Mouse (Mus musculus): ENCODE results near the gene Cd300lg. TPM values are rescaled to one million over a fixed set of nuclear protein-coding genes. Genes with fewer than 3 reads are reported as not detected.

Gene Cd300lg
- total RNA-seq (2021) = 10 to 100 TPM; 13.1 to 16.5 TPM
- long read RNA-seq, experiment 1, partial matches to known transcripts = 8 of 12 reads
- long read RNA-seq, experiment 1, other reads (novel, unspliced or antisense) = 2 of 12 reads
- long read RNA-seq, experiment 2, transcript Cd300lg-201 (7 exons, 2,353 nt) = major isoform, 5 of 11 reads
- long read RNA-seq, experiment 2, partial matches to known transcripts = 1 of 11 reads
- long read RNA-seq, experiment 2, other reads (novel, unspliced or antisense) = 4 of 11 reads

- DNase-seq = no peak
Measured at GRCm38 (mm10) chr11:102041350-102041949, at the start of gene Cd300lg. Cd300lg (plus strand) TSS chr11:102041509.

DNA sequence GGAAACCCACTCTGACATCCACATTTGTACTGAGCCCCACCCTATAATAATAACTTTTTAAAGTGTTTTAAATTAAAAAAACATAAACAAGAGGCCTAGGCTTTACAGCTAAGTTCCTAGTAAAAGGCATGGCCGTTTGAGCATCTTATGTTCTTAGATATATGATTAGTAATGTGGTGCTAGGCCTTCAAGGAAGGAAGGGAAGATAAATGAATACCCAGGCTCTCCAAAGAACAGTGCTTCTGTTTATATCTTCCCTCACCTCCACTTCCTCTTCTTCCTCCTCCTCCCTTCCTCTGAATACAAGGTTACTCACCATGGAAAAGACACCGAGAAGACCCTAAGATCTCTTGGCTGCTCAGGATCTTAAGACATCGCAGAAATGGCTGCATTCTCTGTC lies 49.5 kb upstream of the Cd300lg start:
- DNase-seq = no peak

DNA sequence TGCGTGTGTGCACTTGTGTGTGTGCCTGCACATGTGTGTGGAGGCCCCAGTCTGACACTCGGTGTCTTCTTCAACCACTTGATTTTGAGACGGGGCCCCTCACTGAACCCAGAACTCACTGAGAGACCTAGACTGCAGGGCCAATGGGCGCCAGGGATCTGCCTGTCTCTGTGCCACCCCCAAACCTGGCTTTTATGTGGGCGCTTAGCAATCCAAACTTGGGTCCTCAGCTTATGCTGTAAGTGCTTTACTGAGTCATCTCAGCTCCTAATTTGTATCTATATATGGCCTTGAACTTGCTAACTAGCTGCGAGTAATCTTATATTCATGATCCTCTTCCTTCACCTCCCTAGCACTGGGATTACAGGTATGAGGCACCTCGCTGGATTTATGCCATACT lies 48.9 kb upstream of the Cd300lg start:
- DNase-seq = no peak

GRCm38 (mm10) chr11:101994100-101994499 lies 47.2 kb upstream of the Cd300lg start:
- DNase-seq = no peak

GRCm38 (mm10) chr11:101995938-101996337 lies 45.4 kb upstream of the Cd300lg start:
- no peak for DNase-seq

DNA sequence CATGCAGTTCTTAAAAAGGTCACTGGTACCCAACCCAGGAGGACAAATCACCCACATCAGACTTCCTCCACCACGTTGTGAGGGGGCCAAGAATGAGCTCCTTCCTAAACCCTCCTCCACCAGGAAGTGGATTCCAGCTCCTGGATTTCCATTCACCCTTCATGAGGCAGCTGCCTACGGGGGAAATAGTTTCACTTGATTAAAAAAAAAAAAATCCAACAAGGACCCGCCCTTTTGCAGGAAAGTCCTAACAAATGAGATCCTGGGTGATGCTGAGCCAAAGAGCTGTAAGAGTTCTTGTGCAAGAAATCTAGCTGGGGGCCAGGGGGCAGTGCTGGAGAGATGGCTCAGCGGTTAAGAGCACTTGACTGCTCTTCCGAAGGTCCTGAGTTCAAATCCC lies 43.1 kb upstream of the Cd300lg start:
- DNase-seq = no peak

DNA sequence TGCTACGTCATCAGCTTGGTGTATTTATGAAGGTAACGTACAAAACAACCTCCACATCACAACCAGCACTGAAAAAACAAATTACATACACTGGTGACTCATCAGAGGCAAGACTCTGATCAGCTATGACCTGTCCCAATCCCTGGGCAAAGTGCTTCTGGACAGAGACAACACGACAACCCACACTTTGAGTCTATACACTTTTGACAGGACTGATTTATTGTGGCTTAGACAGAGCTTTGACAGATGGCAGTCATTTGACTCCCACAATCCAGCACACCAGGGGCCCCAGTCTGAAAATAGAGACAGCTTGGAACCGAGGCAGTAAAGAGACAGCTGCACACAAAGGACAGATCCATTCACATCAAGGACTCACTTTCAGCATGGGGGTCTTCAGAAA lies 41.8 kb upstream of the Cd300lg start:
- DNase-seq = peak; percentile 49

GRCm38 (mm10) chr11:102004251-102004650 lies 37.1 kb upstream of the Cd300lg start:
- no peak for DNase-seq

DNA sequence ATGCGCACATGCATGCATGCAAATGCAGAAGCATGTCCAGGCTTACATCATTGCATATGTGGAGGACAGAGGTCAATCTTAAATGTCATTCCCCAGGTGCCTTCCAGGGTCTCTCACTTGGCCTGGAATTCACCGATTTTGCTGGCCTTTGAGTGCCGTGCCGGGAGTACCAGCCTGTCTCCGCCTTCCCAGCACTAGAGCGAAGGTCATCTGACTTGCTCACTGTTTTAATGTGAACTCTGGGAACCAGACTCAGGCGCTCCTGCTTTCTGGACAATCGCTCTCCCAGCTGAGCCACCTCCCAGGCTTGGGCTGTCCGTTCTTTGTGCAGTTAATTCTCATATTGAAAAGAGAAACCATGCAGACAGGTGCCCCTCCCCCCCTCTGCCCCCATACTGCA lies 35.0 kb upstream of the Cd300lg start:
- DNase-seq = no peak

GRCm38 (mm10) chr11:102006688-102007087 lies 34.6 kb upstream of the Cd300lg start:
- DNase-seq = no peak

DNA sequence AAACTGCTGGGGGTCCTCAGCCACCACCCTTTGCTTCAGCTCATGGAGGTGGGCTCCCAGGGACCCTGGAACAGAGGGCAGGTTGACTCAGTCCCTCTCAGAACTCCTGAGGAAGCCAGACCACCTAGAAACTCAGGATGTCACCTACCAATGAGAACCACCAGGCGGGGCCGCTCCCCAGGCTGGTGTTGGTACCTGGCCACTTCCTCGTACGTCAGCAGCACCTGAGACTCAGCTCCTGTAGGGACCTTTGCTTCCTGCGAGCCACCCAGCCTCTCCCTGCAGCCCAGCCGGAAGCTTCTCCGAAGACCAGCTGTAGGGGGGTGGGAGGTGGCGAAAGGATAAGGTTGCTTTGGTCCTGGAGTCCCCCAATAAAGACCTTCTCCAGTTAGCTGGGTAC lies 32.9 kb upstream of the Cd300lg start:
- DNase-seq = no peak

- no peak for DNase-seq
Measured at GRCm38 (mm10) chr11:102008954-102009637, 32.2 kb upstream of the Cd300lg start.

GRCm38 (mm10) chr11:102010140-102010539 lies 31.2 kb upstream of the Cd300lg start:
- DNase-seq = no peak

DNA sequence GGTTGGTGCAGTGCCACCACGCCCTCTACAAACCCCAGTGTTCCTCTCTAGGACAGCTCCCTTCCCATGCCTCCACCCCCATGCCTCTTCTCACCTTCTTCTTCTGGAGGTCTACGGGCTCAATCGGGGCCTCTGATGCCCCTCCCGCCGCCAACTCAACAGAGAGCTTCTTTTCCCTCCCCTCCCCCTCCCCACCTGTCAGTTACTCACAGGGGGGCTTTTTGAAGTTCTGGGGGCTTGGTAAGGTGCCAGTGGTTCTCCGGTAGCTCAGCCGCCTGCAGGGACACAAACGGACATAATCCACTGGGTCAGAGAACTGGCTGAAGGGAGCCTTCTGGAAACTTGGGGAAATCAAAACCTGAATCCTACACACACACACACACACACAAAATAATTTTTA lies 29.8 kb upstream of the Cd300lg start:
- DNase-seq = no peak

DNA sequence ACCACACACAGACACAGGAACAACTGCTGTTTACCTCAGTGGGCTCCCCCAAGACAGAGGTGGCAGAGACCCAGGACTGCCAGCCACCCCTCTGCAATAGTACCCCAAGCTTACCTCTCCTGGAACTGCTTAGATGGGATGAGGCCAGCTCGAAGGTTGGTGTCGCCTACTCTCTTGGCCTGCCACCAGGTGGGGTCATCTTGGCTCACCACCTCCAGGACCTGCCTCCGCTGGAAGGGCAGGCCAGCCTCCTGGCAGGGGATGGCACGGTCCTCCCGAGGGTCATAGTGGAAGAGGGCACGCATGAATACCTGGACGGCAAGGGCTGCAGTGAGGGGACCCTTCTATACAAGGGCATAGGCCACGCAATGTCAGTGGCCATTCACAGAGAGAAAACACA lies 28.1 kb upstream of the Cd300lg start:
- no peak for DNase-seq

GRCm38 (mm10) chr11:102015472-102015871 lies 25.8 kb upstream of the Cd300lg start:
- DNase-seq = no peak

GRCm38 (mm10) chr11:102016136-102016535 lies 25.2 kb upstream of the Cd300lg start:
- DNase-seq = peak; percentile 51

GRCm38 (mm10) chr11:102019736-102020135 lies 21.6 kb upstream of the Cd300lg start:
- DNase-seq = no peak

DNA sequence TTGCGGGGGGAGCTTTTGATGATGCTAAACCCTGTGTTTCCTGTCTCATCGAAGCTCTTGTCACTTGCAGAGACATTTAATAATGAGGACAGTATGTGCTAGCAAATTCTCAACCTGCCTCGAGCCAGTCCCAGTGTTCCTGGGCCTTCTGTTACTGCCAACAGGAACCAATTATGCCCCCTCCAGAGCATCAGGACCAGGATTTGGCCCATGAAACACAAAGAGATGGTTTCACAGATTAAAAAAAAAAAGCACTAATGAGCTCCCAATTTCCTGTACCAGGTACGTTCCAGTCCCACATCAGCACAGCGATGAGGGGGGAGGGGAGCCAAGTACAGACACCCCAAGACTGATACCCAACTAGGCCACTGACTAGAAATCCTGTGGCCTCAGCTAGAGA lies 20.1 kb upstream of the Cd300lg start:
- DNase-seq = no peak

GRCm38 (mm10) chr11:102023406-102023805 lies 17.9 kb upstream of the Cd300lg start:
- DNase-seq = no peak

GRCm38 (mm10) chr11:102024084-102024758 lies 17.1 kb upstream of the Cd300lg start:
- DNase-seq = peak; percentile 81

DNA sequence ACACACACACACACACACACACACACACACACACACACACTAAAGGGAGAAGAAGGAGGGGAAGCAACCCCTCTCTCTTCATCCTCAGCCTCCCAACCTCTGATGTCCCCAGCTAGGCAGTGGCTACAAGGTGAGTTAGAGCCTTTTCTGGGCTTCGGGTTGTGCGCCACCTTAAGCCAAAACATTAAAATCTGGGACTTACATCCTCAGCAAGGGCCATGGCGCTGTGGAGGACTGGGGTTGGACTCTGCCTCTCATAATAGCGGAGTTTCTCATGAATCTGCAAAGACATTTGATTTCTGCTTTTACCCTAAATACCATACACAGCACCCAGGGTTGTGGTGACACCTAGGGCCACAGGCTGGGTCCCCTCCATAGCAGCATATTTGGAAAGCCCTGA lies 16.4 kb upstream of the Cd300lg start:
- DNase-seq = no peak

DNA sequence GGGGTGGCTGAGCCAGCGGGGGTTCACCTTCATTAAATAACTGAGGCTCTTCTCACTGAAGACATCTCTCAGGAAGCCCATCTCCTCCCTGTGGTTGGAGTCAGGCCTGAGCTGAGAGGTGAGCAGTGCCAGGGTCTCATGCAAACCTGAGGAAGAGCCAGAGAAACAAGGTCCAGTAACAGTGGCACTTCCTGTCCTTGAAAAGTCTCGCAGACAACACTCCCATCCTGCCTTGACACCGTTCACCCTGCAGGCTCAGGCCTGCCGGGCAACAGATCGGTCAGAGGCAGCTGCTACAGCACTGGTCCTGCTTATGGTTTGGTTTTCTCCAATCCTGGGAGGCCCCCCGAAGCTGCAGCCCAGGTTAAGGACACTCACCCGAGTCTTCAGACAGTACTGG lies 16.0 kb upstream of the Cd300lg start:
- DNase-seq = no peak
